Mouse (Mus musculus): ENCODE results near the gene Sycn.
"Not testable (repeated sequence)": the region's sequence is repeated elsewhere in the genome, so short reads cannot be mapped to it uniquely, and the experiment has no call there.

Sycn gene

DNA sequence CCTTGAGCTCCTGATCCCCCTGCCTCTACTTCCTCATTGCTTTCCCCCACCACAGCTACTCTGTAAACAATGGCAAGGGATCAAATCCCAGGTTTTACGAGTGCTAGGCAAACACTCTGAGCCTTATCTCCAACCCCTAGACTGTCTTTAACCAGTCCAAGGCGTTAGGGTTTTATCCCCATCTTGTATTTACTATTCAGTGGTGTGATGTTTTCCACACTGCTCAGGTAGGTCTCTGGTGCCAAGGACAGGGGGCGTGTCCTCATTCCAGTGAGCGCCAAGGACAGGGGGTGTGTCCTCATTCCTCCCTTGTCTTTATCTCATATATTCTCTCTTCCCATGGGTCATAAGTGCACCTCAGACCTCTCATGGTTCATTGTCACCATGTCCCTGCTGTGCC, at the start of gene Sycn:
Gene Sycn, plus strand, starts transcription at position 360 of the 400 bp plus-strand sequence.
- no peak for DNase-seq

DNA sequence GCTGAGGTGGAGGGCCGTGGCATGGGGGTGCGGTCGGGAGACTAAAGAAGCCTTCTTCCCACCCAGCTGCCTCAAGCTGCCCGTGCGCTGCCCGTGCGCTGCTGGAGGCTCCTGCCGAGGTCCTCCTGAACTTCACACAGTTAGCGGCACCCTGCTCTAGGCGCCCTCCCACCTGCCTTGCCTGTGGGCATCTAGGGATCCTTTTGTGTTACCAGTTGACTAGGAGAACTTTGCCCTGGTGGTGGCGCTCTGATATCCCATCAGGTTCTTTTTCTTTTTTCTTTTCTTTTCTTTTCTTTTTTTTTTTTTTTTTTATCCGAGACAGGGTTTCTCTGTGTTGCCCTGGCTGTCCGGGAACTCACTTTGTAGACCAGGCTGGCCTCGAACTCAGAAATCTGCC, 49.8 kb upstream of the Sycn start:
- DNase-seq = no peak

DNA sequence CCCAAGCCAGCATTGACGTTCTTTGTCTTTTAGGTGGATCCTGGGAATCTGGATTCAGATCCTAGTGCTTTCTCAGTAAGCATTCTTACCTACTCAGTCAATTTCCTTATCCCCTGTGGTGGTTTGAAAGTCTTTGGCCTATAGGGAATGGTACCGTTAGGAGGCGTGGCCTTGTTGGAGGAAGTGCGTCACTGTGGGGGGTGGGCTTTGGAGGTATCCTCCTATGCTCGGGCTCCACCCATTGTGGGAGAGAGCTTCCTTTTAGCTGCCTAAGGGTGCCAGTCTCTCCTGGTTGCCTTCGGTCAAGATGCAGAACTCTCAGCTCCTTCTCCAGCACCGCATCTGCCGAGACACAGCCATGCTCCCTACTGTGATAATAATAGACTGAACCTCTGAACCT, 48.4 kb upstream of the Sycn start:
- DNase-seq = no peak

DNA sequence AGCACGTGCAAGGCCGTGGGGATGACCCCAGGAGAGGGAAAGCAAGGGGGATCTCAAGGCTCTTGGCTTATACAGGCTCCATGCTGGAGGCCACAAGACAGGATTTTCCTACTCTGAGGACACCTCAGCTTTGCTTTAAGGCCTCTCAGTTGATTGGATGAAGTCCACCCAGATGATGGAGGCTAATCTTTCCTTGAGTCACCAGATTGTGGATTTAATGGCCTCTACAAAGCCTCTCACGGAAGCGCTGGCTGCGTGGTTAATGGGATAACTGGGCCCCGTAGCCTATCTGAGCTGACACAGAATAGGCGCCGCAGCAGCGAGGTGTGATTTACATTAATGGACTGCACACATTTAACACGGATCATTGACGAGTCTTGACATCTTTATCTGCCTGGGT, 45.3 kb upstream of the Sycn start:
- DNase-seq = no peak

DNA sequence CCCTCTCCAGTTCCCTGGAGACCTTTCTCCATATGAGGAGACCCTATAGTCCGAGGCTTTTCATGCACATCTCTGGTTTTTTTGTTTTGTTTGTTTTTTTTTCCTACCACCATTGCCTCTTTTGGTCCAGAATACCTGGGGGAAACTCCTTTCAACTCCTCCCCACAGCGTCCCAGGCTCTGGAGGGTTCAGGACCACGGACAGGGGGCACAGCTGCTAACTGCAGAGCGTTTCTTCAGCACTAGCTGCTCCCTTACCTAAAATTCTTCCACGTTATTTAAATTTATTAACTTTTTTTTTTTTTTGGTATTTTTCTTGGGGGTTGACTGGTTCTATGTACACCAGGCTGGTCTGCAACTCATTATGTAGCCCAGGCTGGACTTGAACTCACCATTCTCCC, 35.1 kb upstream of the Sycn start:
- DNase-seq = no peak

DNA sequence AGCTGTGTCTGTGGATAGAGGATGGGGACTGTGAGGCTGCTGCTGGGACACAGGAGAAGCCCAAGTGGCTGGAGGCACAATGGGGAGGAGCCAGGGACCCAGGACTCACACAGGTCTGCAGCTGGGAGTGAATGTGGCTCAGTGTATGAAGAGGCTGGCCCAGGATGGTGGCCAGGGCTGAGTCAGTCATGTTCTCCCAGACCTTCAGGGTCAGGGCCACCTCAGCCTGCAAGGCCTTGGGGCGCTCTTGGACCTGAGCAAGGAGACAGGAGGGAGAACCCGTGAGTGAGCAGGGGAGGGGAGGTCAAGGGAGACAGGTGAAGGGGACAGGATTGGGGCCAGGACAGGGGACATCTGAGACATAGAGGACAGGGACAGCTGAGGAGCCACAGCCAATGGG, 31.6 kb upstream of the Sycn start:
- DNase-seq = not testable (repeated sequence)

DNA sequence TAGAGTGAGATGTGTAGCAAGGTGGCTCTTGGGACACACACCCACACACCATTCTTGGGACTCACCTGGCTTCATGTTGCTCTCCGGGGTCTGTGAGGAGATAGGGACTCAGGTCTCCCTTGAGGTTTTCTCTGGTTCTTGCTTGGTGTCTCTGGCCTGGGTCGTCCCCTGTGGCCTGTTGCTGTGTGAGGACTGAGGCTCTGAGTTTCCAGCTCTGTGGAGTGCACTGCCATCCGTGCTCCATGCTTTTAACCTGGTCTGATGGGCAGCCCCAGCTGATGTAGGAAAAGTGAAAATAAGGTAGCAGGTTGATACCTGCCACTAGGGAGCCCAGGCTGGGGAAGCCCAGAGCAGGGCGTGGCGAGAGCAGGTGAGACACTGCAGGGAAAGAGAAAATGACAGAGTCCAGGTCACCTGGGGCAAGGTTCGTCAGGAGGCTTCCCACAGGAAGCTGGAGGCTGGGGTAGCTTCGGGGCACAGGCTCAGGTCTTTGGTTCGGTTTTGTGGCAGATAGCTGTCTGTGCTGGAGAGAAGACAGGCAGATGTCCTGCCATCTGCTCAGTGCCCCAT, 30.2 kb upstream of the Sycn start, which contains the start of gene Ifnl2:
Gene Ifnl2, minus strand, starts transcription at position 51 of the 570 bp plus-strand sequence.
- not testable (repeated sequence) for DNase-seq

DNA sequence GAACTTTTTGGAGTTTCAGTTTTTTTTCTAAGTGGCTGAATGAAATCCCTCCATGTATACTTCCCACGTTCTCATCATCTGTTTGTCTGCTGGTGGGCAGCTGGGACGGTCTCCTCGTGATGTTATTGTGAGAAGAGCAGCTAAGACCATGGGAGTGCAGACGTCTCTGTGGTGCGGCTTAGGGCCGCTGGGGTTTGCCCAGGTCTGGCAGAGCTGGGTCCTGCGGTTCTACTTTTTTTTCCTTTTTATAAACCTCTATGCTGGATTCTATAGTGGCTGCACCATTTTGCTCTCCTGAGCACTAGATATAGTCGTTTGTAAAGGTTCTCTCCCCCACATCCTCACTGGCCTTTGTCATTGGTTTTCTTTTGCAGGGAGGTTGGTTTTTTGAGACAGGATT, 29.2 kb upstream of the Sycn start:
- DNase-seq = no peak

DNA sequence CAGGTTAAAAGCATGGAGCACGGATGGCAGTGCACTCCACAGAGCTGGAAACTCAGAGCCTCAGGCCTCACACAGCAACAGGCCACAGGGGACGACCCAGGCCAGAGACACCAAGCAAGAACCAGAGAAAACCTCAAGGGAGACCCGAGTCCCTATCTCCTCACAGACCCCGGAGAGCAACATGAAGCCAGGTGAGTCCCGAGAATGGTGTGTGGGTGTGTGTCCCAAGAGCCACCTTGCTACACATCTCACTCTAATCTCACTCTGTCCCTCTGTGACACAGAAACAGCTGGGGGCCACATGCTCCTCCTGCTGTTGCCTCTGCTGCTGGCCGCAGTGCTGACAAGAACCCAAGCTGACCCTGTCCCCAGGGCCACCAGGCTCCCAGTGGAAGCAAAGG, 18.1 kb upstream of the Sycn start, which contains the start of gene Ifnl3:
Gene Ifnl3, plus strand, starts transcription at position 301 of the 400 bp plus-strand sequence.
- not testable (repeated sequence) for DNase-seq

DNA sequence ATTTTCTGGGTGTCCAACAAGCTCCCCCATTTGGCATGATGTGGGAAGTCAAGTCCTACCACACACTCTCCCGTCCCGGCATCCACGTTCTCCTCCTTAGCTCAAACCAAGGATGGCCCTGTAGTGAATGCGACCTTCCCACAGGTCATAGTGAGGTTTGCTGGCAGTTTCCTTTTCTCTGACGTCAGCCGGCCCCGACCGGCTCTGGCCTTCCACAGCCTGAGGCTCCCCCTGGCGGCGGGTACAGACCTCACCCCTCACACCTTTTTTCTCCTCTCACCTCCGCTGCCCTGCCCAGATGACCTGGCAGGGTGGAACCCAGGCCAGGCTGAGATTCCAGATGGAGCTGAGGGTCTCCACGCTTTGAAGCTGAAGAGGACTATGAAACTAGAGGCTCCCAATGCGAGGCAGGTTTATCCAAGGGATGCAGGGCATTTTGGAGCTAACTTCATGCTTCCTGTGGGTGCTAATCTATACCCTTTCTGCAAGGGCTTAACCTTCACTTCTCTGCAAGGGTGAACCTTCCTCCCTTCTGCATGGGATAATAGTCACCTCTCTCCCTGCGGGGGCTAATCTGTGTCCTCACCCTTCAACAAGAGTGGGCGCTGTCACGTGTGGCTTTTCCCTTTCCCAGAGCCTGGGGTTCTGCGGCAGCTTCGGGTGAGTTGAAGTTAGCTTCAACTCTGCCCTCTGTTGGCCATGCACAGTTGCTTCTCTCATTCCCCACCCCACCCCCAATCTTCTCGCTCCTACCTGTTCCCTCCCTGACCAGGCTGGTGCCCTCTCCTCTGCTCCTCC, 12.6 kb upstream of the Sycn start:
- DNase-seq = peak; percentile 48

DNA sequence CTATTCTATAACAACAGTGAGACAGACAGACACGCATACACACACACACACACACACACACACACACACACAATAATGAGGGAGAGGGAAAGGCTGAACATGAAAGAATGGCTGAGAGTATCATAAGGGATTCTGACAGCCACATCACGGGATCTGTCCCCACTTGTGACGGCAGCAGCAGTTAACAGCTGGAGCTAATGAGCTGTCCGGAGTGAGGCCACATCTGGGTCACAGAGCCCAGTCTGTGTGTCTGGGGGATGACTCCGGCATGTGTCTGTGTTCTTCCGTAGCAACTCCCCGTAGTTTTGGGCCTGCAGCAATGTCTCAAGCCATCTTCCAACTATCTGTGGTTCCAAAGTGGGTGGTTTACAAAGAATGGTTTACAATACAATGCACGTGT, 8.7 kb upstream of the Sycn start:
- no peak for DNase-seq

DNA sequence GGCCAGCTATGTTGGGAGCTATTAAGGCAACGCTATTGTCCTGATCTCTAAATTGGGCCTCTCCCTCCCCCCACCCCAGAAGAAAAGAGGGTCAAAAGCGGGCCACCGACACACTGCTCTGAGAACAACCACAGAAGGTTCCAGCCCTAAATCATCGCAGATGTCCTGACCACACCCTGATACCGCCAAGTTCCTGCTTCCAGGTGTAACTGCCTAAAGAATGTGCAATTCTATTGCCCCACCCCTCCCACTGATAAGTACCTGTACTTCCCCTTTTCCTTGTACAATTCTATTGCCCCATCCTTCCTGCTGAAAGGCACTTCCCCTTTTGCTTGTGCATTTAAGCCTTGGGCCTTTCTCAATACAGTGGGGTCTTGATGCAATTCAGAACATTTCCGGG, 1.8 kb upstream of the Sycn start:
- DNase-seq = not testable (repeated sequence)

DNA sequence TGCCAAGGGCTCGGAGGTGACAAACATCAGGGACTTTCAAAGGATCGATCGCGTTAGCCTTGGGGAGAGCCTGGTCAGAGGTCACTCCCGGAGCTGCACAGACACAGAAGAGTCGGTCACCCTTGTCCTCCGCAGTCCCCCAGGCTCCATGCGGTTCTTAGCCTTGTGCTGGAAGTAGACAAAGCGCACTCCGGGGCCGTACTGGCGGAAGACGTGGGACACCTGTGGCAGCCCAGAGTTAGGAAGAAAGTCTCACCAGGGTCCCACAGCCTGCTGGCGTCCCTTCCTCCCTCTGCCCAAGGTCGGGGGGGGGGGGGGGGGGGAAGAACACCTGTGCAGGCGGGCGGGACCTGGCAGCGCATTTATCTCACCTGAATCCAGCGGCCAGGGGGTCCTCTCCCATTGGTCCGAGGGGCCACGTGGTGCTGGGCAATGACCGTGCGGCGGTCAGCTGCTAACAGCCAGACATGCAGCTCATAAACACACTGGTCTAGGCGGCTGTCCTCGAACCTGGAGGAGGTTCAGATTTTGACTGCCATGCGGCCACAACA, 3.4 kb downstream of the Sycn start:
- no peak for DNase-seq

DNA sequence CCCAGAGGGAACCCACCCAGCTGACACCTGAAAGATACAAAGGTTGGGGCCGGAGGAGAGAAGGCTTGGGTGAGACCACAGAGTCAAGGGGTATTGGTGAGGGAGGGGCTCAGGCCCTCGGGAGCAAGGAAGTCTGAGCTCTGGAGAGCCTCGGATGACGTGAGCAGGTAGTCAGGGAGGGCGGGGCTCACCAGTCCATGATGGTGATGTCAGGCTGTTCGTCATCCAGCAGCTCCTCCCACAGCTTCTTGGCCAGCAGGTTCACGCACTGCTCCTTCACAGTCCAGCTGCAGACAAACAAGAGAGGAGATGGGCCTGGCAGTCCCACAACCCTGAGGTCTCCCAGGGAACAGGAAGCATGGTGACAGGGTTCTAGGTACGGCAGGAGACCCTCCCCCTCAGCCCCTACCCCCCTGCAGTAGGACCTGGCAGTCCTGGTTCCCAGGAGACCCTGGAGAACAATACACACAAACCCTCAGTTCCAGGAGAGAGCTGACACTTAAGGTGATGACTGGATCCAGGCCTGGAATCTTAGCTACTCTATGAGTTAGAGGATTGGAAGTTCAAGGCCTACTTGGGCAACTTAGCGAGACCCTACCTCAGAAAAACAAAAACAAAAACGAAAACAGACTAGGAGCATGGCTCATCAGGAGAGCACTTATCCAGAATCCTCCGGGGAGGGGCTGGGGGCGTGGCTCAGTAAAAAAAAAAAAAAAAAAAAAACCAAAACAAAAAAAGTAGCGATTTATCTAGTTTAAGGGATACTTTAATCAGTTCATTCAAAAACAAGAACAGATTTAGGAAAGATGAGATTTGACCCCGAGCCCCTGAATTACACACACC, 4.6 kb downstream of the Sycn start:
- no peak for DNase-seq

DNA sequence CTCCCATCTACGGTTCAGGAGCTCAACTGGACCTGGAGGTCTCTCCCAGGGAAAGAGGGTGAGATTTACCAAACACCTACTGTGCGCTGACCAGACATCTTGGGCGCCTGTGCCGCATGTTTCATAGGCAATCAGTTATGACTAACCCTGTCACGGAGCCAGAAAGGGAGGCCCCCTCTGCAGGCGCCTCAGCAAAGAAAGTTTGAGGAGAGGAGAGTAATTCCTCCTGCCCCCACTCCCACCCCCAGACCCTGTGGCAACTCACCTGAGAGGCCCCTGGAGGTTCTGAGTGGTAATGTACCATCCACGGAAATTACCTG, 5.2 kb downstream of the Sycn start:
- no peak for DNase-seq

DNA sequence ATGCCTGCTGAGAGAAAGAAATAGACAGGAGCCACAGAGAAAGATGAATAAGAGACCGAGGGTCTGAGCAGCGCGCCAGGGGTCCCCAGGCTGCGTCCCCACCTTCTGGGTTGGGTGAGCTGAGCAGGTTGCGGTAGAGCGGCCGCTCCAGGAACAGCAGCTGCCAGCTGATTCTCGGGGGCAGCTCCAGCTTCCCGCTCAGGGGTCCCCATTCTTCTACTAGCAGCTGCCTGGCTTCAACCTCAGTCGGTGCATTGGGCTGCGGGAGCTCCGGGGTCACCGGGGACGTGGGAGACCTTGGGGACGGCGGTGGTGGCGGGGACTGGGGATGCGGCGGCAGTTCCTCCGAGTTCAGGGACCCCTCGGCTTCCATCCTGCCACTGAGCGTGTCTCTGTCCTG, 6.0 kb downstream of the Sycn start:
- DNase-seq = no peak

DNA sequence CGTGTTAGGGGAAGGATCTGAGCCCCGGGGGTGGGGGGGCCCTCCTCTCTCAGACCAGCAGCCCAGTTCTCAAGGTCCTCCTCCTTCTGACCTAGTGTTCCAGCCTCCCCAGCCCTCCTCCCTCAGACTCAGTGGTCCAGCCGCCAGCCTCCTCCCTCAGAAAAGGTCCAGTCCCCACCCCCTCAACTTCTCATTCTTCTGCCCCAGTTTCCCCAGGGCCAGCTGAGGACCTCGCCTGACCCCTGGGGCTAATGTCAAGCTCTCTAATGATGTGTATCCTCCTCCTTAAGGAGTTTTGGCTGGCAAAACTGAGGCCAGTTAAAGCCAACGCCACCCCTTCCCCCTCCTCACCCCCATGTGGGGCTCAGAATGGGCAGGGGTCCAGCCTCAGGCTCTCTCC, 6.5 kb downstream of the Sycn start, which contains the start of gene Nccrp1:
Gene Nccrp1, minus strand, starts transcription at position 101 of the 400 bp plus-strand sequence.
- no peak for DNase-seq

DNA sequence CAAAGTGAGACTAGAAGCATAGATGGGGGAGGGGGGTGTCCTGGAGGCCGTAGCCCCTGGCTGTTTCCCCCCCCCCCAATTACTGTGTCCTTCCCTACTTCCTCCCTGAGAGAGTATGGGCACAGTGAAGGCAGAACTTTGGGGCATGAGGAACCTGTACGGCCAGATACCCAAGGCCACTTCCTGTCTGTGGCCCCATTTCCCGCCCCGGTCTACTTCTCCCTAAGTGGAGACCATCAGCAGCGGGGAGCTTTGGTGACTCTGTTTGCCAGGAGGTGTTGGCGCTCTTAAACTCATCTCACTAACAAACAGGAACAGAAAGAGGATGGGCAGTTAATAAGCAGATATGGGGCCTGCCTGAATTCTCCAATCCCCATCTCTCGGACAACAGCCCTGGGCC, 6.9 kb downstream of the Sycn start:
- DNase-seq = no peak

DNA sequence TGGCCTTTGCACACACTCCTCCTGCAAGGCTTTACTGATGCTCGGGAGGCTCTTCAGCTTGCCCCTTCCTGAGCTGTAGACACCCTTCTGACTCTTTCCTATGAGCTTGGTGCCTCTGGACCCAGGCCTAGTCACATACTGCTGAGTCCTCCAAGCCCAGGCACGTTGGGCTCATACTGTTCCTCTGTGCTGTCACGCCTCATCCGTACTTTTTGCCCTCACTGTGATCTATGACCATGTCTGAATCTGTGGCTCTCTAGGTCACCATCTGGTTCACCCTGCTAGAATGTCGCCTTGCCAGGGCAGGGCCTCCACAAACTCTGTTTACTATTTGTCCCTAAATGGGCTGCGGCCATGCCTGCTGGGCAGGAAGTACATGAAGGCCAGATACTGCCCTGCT, 12.4 kb downstream of the Sycn start:
- no peak for DNase-seq

DNA sequence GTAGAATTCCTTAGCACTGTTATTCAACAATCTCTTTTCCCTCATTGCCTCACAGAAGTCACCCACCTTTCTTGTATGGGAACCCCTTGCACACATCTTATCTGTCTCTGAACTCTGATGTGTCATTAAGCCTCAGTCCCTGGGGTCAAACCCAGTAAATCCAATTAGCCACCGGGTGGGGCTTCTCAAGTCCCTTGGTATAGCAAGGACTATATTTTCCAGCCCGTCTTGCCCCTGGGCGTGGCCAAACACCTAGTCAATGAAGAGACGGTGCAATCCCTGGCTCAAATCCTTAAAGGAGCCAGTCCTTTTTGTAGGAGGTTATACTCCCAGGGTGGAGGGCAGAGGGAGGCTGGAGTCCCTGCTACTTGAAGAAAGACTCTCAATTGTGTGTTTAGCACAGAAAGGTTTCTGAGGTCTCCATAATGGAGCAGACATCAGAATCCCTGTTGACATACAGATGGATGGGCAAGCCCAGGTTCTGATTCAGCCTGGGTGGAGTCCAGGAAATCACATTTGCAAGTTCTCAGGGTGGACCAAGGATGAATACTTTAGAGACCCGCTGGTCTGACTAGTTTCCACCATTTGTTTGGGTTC, 15.4 kb downstream of the Sycn start:
- no peak for DNase-seq

DNA sequence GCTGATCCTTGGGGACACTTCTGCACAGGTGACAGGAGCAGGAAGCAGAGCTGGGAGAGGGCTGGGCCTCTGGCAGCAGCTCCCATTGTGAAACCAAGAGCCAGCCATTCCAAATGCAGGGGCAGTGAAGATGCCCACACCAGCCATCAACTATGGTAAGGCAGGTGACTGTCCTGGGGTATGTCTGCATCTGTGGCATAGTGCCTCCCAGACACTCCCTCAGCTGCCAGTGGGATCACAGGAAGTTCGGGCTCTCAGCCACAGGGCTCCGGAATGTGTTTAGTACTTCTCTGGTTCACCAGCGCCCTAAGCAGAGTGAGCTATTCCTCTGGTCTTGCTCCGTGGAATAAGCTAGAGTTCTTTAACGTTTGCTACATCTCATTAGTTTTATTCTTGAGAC, 16.4 kb downstream of the Sycn start:
- no peak for DNase-seq

DNA sequence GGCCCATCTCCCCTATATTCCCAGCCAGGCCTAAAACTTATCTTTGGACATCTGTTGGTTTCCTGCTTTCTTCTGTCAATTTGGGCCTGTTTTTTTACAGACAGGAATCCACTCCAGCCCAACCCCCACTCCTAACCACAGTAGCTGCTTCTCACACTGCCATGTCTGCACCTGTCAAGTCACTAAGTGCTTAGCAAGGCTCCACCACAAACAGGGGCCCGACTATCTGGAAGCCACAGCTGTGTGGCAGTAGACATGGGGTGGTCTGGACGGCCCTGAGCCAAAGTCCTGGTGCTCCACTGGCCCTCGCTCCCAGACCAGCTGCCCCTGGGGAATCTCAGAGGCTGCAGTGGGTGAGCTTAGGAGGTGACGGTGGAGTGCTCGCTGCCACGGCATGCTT, 17.0 kb downstream of the Sycn start:
- no peak for DNase-seq

DNA sequence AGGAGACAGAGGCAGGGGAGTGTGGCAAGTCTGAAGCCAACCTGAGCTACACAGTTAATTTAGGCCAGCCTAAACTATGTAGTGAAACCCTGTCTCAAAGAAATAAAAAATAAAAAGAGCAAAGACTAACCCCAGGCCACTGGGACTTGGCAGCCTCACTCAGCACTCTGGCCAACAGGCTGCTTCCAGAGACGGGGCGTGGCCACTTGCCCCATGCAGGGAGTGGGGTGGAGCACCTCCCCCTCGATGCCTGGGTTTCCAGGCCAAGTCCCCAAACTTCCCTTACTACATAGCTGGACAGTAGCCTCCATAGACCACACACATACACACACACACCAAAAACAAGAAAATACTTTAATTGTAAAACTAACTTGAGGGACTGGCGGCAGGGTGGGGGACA, 17.8 kb downstream of the Sycn start:
- no peak for DNase-seq

Measured in right cerebral cortex, adult 18-20 months (tissue).